Mouse (Mus musculus) ovary, adult 18-20 months (tissue): ENCODE results near the gene Slc25a43.
"Not testable (repeated sequence)": the region's sequence is repeated elsewhere in the genome, so short reads cannot be mapped to it uniquely, and the experiment has no call there.

Experiments
- DNase-seq: peaks from one replicate; pipeline ENCODE4 v3.0.0; 2022; ENCODE audit warnings: low spot score, mixed read lengths

Gene Slc25a43

DNA sequence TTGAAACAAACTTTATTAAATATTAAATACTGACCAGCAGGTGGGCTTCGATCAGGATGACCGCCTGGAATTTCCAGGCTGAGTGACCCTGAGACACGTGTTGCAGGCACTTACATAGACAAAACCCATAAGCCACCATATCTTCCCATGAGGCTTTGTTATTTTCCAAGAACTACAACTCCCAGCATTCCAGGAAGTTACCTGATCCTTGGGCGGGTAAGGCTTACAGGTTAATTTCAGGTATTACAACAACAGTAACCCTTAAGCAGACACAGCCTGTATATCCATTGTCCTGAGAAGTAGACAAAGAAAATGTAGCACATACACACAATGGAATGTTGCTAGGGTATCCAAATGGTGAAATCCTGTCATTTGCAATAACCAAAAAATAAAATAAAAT lies 45.9 kb downstream of the Slc25a43 start:
- no peak for DNase-seq

- DNase-seq = no peak
These were observed 51.1 kb downstream of the Slc25a43 start for GRCm38 (mm10) chrX:36794571-36794970.

- DNase-seq = peak; percentile 79
These were observed 52.1 kb downstream of the Slc25a43 start, which contains the start of gene Slc25a5 for GRCm38 (mm10) chrX:36795424-36796162. Slc25a5 (plus strand) TSS chrX:36795651.

GRCm38 (mm10) chrX:36796163-36796581 lies 52.7 kb downstream of the Slc25a43 start:
- peak; percentile 62 for DNase-seq

- DNase-seq = not testable (repeated sequence)
These were observed 53.3 kb downstream of the Slc25a43 start for GRCm38 (mm10) chrX:36796734-36797133.

GRCm38 (mm10) chrX:36799131-36799879 lies 55.8 kb downstream of the Slc25a43 start:
- DNase-seq = no peak

DNA sequence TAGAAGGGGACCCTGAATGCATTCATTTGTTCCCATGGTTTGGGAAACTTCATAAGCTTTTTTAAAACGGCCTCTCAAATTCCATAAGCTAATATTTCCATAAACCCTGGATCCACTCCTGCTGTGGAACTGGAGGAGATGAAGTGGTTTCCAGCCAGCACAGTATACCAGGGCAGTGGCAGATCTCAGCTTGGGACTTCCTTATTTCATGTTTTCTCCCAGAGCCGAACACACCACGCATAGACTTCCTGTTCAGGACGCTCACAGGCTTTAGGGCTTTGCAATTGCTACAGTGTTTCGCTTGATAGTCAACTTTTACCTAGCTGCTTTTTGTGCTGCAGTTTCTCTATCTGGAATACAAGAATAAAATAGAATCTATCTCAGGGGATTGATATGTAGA lies 59.7 kb downstream of the Slc25a43 start:
- DNase-seq = no peak

GRCm38 (mm10) chrX:36804196-36804595 lies 60.7 kb downstream of the Slc25a43 start:
- DNase-seq = no peak

DNA sequence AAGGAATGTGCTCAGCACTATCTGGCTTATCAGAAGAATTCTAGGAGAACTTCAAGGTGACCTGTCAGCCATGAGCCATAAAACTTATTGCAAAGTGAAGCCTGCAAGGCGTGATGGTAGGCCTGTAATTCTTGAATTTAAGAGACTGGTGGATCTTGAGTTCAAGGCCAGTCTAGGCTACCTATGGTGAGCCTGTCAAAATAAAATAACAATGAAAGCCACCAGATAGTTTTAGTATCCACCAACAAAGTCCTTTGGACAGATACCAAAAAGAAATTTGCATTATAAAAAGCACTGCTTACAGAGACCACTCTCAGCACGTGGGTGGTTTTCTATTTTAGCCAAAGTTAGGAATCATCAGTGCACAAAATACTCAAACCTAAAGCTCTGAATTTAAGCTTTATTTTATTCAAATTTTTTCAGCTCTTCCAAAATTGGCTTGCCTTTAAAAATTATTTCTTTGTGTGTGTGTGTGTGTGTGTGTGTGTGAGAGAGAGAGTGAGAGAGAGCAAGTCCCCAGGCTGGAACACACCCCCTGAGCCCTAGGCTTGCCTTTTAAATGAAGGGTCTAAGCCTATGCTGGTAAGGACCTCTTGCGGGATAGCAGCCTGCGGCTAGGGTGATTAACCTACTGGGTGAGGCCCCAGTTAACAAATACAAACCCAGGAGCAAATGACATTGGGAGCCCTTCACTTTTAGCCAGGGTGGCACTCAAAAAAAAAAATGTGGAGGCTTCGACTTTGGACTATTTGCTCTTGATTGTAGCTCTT lies 62.2 kb downstream of the Slc25a43 start:
- no peak for DNase-seq

- peak; percentile 86 for DNase-seq
These were observed 64.2 kb downstream of the Slc25a43 start for GRCm38 (mm10) chrX:36807360-36808317.

GRCm38 (mm10) chrX:36808318-36808683 lies 64.8 kb downstream of the Slc25a43 start:
- DNase-seq = no peak

- DNase-seq = no peak
These were observed 67.9 kb downstream of the Slc25a43 start for GRCm38 (mm10) chrX:36811377-36811776.

- DNase-seq = no peak
These were observed 70.8 kb downstream of the Slc25a43 start for GRCm38 (mm10) chrX:36814161-36814836.

DNA sequence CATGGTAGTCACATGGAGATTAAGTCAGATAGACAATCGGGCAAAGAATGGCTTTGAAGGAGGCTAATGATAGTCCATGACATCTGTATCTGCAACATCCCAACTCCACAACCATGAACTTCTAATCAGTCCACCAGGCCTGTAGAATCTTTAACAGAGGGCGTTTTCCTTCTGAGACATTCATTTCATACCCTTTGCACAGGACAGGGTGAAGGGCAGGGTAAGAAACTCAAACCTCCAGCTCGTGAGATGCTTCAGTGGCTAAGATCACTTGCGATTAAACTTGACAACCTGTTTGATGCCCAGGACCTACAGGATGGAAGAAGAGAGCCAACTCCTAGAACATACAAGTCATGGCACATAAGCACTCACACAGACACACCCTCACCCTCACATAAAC lies 71.6 kb downstream of the Slc25a43 start:
- no peak for DNase-seq

GRCm38 (mm10) chrX:36815439-36815838 lies 72.0 kb downstream of the Slc25a43 start:
- DNase-seq = no peak

GRCm38 (mm10) chrX:36816368-36816899 lies 73.0 kb downstream of the Slc25a43 start:
- no peak for DNase-seq

DNA sequence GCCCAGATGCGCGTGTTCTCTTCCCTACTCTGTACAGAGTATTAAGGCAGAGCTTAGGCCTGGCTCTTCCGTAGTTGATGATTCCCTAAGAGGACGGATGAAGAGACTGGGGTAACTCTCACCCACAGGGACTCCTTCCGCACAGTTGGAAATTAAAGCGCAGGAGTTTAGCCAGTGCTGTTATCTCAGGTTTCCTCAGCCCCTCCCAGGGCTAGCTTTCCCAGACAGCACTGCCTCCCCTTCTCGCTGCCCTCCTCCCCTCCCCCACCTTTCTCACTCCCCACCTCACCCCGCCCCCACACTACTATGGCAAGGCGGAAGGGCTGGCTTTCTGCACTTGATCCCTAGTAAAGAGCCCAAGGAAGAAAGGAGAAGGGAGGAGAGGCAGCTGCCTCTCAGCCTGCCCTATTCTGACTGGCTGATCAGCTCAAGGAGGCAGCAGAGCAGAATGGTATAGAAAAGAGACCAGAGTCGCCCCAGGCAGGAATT lies 73.5 kb downstream of the Slc25a43 start:
- DNase-seq = no peak

GRCm38 (mm10) chrX:36819575-36819974 lies 76.1 kb downstream of the Slc25a43 start:
- DNase-seq = no peak

GRCm38 (mm10) chrX:36820201-36820600 lies 76.7 kb downstream of the Slc25a43 start:
- no peak for DNase-seq

DNA sequence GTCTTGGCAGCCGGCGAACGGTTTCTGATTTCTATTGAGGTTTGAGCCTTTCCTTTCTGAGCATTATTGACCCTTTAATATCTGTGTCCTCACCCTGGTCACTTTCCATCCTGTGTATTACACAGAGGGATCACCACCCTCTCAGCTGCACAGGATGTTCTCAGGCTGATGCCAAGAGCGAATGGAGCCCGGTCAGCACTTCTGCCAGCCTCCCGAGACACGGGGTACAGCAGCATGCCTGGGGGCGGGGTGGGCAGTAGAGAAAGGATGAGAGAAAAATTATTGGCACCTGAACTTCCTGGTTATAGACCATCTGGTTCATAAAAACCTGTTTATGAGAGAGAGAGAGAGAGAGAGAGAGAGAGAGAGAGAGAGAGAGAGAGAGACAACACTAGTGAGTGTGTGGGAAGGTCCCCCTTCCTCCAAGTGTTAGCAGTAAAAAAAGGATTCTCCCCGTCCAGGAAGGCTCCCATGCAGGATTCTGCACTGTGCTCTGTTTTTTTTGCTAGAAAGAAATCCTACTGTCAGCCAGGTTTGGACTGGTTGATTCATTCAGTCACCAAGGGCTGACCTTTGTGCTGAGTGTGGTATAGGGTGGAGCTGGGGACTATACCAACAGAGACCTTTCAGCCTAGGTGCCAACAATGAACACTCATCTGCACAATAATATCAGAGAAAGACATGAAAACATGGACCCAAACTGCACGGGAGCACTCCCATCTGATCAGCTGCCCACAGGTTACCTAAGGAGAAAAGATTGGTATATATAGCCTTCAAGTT lies 80.7 kb downstream of the Slc25a43 start:
- no peak for DNase-seq
